Mouse (Mus musculus) G1E (cell line): ENCODE data around the gene Specc1. TPM values are rescaled to one million over a fixed set of nuclear protein-coding genes. Genes with fewer than 3 reads are reported as not detected.
A peak's percentile ranks its signal among the peaks of the same experiment; 100 is the strongest.

Source experiments
- ATAC-seq: 2 replicates; pipeline ENCODE4 v1.8.0; 2016; ENCODE audit warnings: mild to moderate bottlenecking; ENCODE audit not compliant: insufficient number of reproducible peaks, poor library complexity, low FRiP score, severe bottlenecking; ENCODE audit errors: extremely low read depth
- DNase-seq: peaks from one replicate; pipeline ENCODE4 v3.0.0; 2012; ENCODE audit warnings: low spot score
- H3K27me3 ChIP-seq: 2 replicates; pipeline ENCODE4 v1.6.1; 2012; ENCODE audit warnings: mild to moderate bottlenecking, low read length, inconsistent platforms; ENCODE audit not compliant: insufficient read depth
- H3K36me3 ChIP-seq: replicated peaks from 2 replicates; pipeline ENCODE3; 2012; ENCODE audit warnings: mild to moderate bottlenecking, inconsistent platforms
- H3K4me1 ChIP-seq: 2 replicates; pipeline ENCODE4 v1.6.1; 2012; ENCODE audit warnings: low read depth, low read length, inconsistent platforms, mixed read lengths; ENCODE audit not compliant: insufficient read depth
- H3K4me3 ChIP-seq: 2 replicates; pipeline ENCODE4 v1.5.1; 2012; ENCODE audit warnings: low read depth, mild to moderate bottlenecking, inconsistent platforms, low read length, moderate library complexity, mixed read lengths
- H3K9me3 ChIP-seq: replicated peaks from 2 replicates; pipeline ENCODE4 v1.6.1; 2012; ENCODE audit warnings: inconsistent platforms
- CTCF ChIP-seq: IDR thresholded peaks from 2 replicates; pipeline ENCODE4 v1.5.1; 2012; ENCODE audit warnings: low read depth, low read length, inconsistent platforms, mixed read lengths
- GATA1 ChIP-seq: IDR thresholded peaks from 2 replicates; pipeline ENCODE4 v1.6.1; 2012; ENCODE audit warnings: borderline replicate concordance, low read length, inconsistent platforms, mixed read lengths
- GATA2 ChIP-seq: IDR thresholded peaks from 2 replicates; pipeline ENCODE4 v1.6.1; 2012; ENCODE audit warnings: low read depth, low read length, inconsistent platforms, borderline replicate concordance
- POLR2AphosphoS5 ChIP-seq: IDR thresholded peaks from 2 replicates; pipeline ENCODE4 v1.6.1; 2012; ENCODE audit warnings: low read depth, low read length, inconsistent platforms; ENCODE audit not compliant: insufficient replicate concordance
- TAL1 ChIP-seq: conservative IDR thresholded peaks from 2 replicates; pipeline ENCODE4 v1.6.1; 2012; ENCODE audit warnings: low read depth, low read length, inconsistent platforms, mixed read lengths
- polyA plus RNA-seq: library from polyadenylated mRNA; stranded (reverse); fragments of >175 nt; gene quantifications from 2 replicates; pipeline ENCODE4 v1.2.3, GENCODE M21; 2012
- total RNA-seq, 2 experiments: library from RNA; stranded (forward) in 1 of 2; stranded (reverse) in 1 of 2; fragments of 200-1000 nt in 1 of 2; fragments of >200 nt in 1 of 2; fragmentation: Nextera tagmentation in 1 of 2; gene quantifications; 2 replicates each; pipeline ENCODE4 v1.2.3; 2014 to 2017

The Specc1 gene
- total and polyA plus RNA-seq, 3 experiments: 2.4 to 76.6 (median 12.1) TPM

DNA sequence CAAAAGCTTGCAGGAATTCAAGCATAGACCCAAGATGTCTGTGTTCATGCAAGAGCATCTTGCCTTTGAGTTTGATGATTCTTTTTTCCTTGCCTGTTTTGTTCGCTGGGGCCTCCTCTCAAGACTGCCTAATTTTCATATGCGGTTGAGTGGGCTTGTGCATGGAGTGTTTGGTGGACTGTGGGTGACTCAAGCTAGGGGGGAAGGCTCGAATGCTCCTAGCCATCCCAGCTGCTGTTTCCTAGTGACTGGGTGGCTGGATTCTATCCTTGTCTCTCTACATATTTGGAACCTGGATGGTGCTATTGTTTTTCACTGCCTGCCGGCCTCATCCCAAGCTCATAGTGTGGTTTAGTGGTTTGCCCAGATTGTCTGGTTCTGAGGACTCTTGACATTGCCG, 8.0 kb downstream of the Specc1 start:
- ATAC-seq: no peak
- H3K27me3 ChIP-seq: 0 out of 2 replicates have a peak, but pooled peaks cover under 1% of the 10 kb centered on the region
- peaks cover 48% of the 10 kb centered on the region for H3K4me1 ChIP-seq
- H3K4me3 ChIP-seq: no peak overlapping the region
- H3K36me3 ChIP-seq: peaks cover 5% of the 10 kb centered on the region
- no peak for DNase-seq
- H3K9me3 ChIP-seq: no peaks in the 10 kb centered on the region
- no peak for TF ChIP-seq CTCF
- no peak for TF ChIP-seq GATA2
- TF ChIP-seq POLR2AphosphoS5: no peak
- TF ChIP-seq GATA1: no peak
- TF ChIP-seq TAL1: no peak

DNA sequence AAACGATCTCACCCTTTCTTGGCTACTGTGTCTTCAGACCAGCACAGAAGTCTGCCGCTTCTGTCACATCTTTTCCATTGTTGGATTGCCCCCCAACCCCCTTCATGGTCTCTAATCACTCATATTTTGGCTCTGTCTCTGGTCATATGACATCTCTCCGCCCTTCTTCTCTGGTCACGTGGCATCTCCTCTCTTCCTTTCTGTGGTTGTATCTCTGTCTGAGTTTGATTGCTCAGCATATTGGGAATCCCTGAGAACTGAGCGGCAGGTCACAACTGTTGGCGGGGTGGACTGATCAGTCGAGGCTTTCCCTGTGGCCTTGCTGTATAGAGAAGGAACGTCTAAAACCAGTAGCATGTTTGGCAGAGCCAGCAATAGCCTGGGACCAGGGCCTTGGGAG, 10.5 kb downstream of the Specc1 start:
- peaks cover 41% of the 10 kb centered on the region for H3K4me1 ChIP-seq
- DNase-seq: no peak
- 0 out of 2 replicates have a peak, but pooled peaks cover 5% of the 10 kb centered on the region for H3K27me3 ChIP-seq
- peak; percentile 22; the same call in 1 of the 2 replicates for ATAC-seq
- no peak overlapping the region for H3K4me3 ChIP-seq
- H3K36me3 ChIP-seq: peaks cover 3% of the 10 kb centered on the region
- no peaks in the 10 kb centered on the region for H3K9me3 ChIP-seq
- no peak for TF ChIP-seq POLR2AphosphoS5
- no peak for TF ChIP-seq GATA1
- TF ChIP-seq TAL1: no peak
- TF ChIP-seq CTCF: no peak
- no peak for TF ChIP-seq GATA2

DNA sequence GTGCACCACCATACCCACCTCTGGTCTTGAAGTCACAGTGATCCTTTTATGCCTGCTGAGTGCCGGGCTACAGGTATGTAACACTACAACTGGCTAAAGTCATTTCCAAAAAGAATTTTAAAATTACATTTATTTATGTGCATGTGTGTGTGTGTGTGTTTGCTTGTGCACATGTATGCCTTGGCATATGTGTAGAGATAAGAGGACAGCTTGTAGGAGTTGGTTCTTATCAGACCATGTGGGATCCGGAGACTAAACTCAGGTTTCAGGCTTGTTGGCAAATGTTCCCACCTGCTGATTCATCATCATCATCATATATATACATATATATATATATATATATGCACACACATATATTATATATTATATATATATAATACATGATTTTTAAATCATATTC, 12.3 kb downstream of the Specc1 start:
- Histone ChIP-seq H3K36me3 (peaks cover 3% of the 10 kb centered on the region), H3K4me3 (no peak overlapping the region), H3K9me3 (no peaks in the 10 kb centered on the region), H3K27me3 (0 out of 2 replicates have a peak, but pooled peaks cover 5% of the 10 kb centered on the region), H3K4me1 (peaks cover 31% of the 10 kb centered on the region)
- TF ChIP-seq GATA2: no peak
- no peak for TF ChIP-seq TAL1
- no peak for TF ChIP-seq CTCF
- no peak for TF ChIP-seq GATA1
- TF ChIP-seq POLR2AphosphoS5: no peak
- DNase-seq (no peak), ATAC-seq (no peak)

DNA sequence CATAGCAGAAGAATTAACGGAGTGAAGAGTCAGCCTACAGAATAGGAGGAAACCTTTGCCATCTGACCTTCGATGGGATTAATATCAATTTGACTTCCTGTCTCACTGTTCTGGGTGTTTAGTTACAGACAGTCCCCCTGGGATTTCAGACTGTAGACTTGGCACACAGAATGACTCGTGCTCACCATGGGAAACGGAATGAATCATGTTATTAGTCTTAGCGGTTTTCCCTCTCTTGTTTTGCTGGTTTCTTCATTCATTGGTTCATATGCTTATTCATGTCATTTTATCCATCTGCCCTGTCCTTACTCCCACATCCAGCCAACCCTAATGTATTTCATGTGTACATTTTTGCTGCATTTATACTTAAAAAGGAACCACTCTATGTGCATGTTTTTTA, 14.3 kb downstream of the Specc1 start:
- Histone ChIP-seq H3K27me3 (0 out of 2 replicates have a peak, but pooled peaks cover 5% of the 10 kb centered on the region), H3K36me3 (no peaks in the 10 kb centered on the region), H3K4me1 (peaks cover 32% of the 10 kb centered on the region), H3K9me3 (no peaks in the 10 kb centered on the region), H3K4me3 (no peak overlapping the region)
- DNase-seq (no peak), ATAC-seq (no peak)
- TF ChIP-seq GATA1: no peak
- TF ChIP-seq TAL1: no peak
- TF ChIP-seq CTCF: no peak

DNA sequence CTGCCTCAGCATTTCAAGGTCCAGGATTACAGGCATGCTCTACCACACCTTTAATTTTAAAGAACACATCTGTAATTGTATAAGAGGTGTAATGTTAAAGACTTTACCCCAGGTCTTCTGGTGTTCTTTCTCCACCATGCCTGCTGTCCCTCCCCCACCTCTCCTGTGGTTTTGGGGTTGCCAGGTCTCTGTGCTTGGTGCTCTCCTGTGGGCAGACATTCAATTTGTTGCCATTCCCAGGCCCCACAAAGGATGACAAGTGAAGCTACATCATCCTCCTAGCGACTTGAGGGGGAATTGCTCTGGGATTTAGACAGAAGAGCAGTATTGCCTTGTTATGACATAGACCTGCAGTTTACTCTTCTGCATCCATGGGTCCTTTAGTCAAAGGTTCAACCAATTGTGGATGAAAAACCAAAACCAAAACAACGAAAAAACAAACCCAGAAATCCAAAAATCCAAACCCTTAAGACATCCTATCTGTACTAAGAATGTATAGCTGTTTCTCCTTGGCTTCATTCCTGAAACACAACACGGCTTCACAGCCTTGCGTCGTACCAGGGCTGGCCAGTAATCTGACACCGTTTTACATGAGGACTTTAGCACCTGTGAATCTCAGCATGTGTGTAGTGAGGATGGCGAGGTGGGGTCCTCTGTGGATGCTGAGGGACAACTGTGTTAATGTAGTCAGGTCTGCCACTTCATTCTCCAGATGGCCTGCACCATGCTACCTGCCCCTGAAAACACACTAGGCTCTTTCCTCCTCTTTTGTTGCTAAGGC, 15.1 kb downstream of the Specc1 start:
- no peak for TF ChIP-seq GATA1
- TF ChIP-seq POLR2AphosphoS5: no peak
- TF ChIP-seq CTCF: no peak
- no peak for TF ChIP-seq TAL1
- no peak for TF ChIP-seq GATA2
- Histone ChIP-seq H3K4me1 (peaks cover 34% of the 10 kb centered on the region), H3K27me3 (0 out of 2 replicates have a peak, but pooled peaks cover 5% of the 10 kb centered on the region), H3K9me3 (no peaks in the 10 kb centered on the region), H3K4me3 (no peak overlapping the region), H3K36me3 (no peaks in the 10 kb centered on the region)
- ATAC-seq (no peak), DNase-seq (no peak)

DNA sequence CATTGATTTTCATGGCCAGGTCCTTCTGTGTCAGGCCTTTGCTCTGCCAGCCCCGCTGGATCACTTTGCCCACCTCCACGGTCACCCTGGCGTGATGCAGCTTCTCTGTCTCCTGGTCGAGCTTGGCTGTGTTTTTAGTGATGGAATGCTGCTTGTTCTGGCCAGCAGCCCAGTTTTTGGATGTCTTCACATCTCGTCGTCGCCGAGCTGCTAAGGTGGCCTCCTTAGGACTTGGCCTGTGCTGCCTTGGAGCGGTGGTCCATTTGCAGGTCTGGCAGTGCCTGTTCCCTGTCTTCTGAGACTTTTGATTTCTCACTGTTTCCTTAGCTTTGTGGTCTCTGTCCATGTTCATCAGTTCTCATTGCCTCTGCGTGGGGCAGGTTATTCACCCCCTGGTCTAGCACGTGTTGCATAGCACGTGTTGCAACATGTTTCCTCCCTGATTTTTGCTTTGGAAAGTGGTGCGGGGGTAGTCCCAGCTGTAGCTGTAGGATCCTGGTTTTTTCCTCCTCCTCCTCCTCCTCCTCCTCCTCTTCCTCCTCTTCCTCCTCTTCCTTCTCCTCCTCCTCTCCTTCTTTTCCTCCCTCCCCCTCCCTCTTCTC, 17.6 kb downstream of the Specc1 start:
- Histone ChIP-seq H3K27me3 (0 out of 2 replicates have a peak, but pooled peaks cover 5% of the 10 kb centered on the region), H3K36me3 (no peaks in the 10 kb centered on the region), H3K4me1 (peaks cover 23% of the 10 kb centered on the region), H3K4me3 (no peak overlapping the region), H3K9me3 (no peaks in the 10 kb centered on the region)
- DNase-seq (no peak), ATAC-seq (no peak)
- TF ChIP-seq GATA2: no peak
- no peak for TF ChIP-seq POLR2AphosphoS5
- no peak for TF ChIP-seq CTCF
- no peak for TF ChIP-seq GATA1
- no peak for TF ChIP-seq TAL1
